Mouse (Mus musculus): ENCODE results near the gene Arhgdib. TPM values are rescaled to one million over a fixed set of nuclear protein-coding genes. Genes with fewer than 3 reads are reported as not detected.
A peak's percentile ranks its signal among the peaks of the same experiment; 100 is the strongest.

The Arhgdib gene
- polyA plus RNA-seq, 1 experiment = 90.2 TPM

DNA sequence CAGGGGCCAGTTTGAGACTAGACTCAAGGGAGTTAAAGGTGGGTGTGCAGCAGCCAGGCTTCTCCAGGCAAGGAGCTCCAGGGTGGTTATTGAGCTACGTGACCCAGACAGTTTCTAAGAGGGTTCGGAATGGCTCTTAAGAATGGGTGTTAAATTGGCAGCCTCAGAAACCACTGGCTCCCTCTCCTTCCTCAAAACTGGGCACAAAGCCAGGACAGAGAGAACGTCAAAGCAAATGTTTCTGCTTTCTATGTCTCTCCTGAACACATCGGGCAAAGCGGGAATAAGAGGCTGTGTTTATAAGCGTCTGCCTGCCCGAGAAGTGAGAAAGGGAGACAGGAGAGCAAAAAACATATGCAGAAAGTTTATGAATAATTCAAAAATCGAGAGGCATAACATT lies 67.1 kb downstream of the Arhgdib start:
- TF ChIP-seq TCF3 (IDR thresholded peaks at IDR 0.05; ENCODE audit: insufficient read length, low read depth) = no peak
- no peak for TF ChIP-seq REST (IDR thresholded peaks at IDR 0.05; ENCODE audit: insufficient read depth, insufficient read length)
- no peak for TF ChIP-seq POLR2A (IDR thresholded peaks at IDR 0.05; ENCODE audit: insufficient read length, low read depth)
- no peak for TF ChIP-seq USF1 (IDR thresholded peaks at IDR 0.05; ENCODE audit: low read depth)
- no peak for TF ChIP-seq SRF (IDR thresholded peaks at IDR 0.05; ENCODE audit: control insufficient read depth, insufficient read length, low read depth)
- TF ChIP-seq MYOG (IDR thresholded peaks at IDR 0.05; ENCODE audit: control insufficient read depth in 1 of 3, insufficient read depth in 1 of 3, insufficient read length in 2 of 3, low read depth in 2 of 3) = no peak
- TF ChIP-seq MYOD1 (IDR thresholded peaks at IDR 0.05; ENCODE audit: control insufficient read depth in 1 of 3, insufficient read length in 2 of 3, low read depth in 2 of 3) = no peak
- TF ChIP-seq E2F4 (IDR thresholded peaks at IDR 0.05; ENCODE audit: insufficient read depth) = no peak
- no peaks in the 10 kb centered on the region for H3K36me3 ChIP-seq (ENCODE audit: control insufficient read depth, insufficient read depth)
- H3K27me3 ChIP-seq (ENCODE audit: control insufficient read depth, insufficient read depth, insufficient read length) = no peaks in the 10 kb centered on the region
- H3ac ChIP-seq (ENCODE audit: control insufficient read depth, insufficient read length) = no peak overlapping the region
- H3K4me3 ChIP-seq = peak overlapping the region; percentile 5
- peak overlapping the region; percentile 64 for H3K4me2 ChIP-seq (ENCODE audit: low read depth)
- no peaks in the 10 kb centered on the region for H3K79me2 ChIP-seq (ENCODE audit: control insufficient read depth, insufficient read depth)

Other genes with a start within 250 kb of the Arhgdib start
- 0.01 TPM for gene Gucy2c, start 160.1 kb downstream of the Arhgdib start, polyA plus RNA-seq (2012; fragmentation: generic; extraction: Trizol)
- gene Hist4h4, start 137.5 kb downstream of the Arhgdib start, polyA plus RNA-seq (2012; fragmentation: generic; extraction: Trizol) = 0.31 TPM
- gene H2afj, start 133.7 kb downstream of the Arhgdib start, polyA plus RNA-seq (2012; fragmentation: generic; extraction: Trizol) = 254 TPM
- gene BC049715, start 114.3 kb downstream of the Arhgdib start, polyA plus RNA-seq (2012; fragmentation: generic; extraction: Trizol) = 0.10 TPM
- gene Wbp11, start 113.7 kb downstream of the Arhgdib start, polyA plus RNA-seq (2012; fragmentation: generic; extraction: Trizol) = 44.6 TPM
- 0.12 TPM for gene Smco3, start 106.4 kb downstream of the Arhgdib start, polyA plus RNA-seq (2012; fragmentation: generic; extraction: Trizol)
- gene Art4, start 84.2 kb downstream of the Arhgdib start, polyA plus RNA-seq (2012; fragmentation: generic; extraction: Trizol) = not detected
- gene Mgp, start 66.1 kb downstream of the Arhgdib start, polyA plus RNA-seq (2012; fragmentation: generic; extraction: Trizol) = 132 TPM
- 0.05 TPM for gene Erp27, start 19.7 kb downstream of the Arhgdib start, polyA plus RNA-seq (2012; fragmentation: generic; extraction: Trizol)
- 0.12 TPM for gene Pde6h, start 18.1 kb downstream of the Arhgdib start, polyA plus RNA-seq (2012; fragmentation: generic; extraction: Trizol)
- gene Rerg, start 228.6 kb upstream of the Arhgdib start, polyA plus RNA-seq (2012; fragmentation: generic; extraction: Trizol) = 3.1 TPM